Mouse (Mus musculus) cerebellum, adult 8-10 months (tissue): ENCODE measurements at regions not wholly inside any gene's neighbourhood (a gene's known extent, or its start where the extent isn't known, plus 50 kb on each side); places are given as distances from the start of the nearest gene placed in this dataset.
"Not testable (repeated sequence)": the region's sequence is repeated elsewhere in the genome, so short reads cannot be mapped to it uniquely, and the experiment has no call there.

Experiments
- DNase-seq: peaks from one replicate; pipeline ENCODE4 v3.0.0; 2022

- no peak for DNase-seq
These were observed 83.8 kb downstream of the Fam174a start for GRCm38 (mm10) chr1:95397188-95397587.

GRCm38 (mm10) chr1:95399764-95400163, 86.3 kb downstream of the Fam174a start:
- no peak for DNase-seq

GRCm38 (mm10) chr1:95422253-95422652, 108.8 kb downstream of the Fam174a start:
- DNase-seq: no peak

- no peak for DNase-seq
These were observed 112.0 kb downstream of the Fam174a start for GRCm38 (mm10) chr1:95425420-95425819.

GRCm38 (mm10) chr1:95437155-95437554, 123.7 kb downstream of the Fam174a start:
- no peak for DNase-seq

GRCm38 (mm10) chr1:95445541-95445940, 132.1 kb downstream of the Fam174a start:
- no peak for DNase-seq

- no peak for DNase-seq
These were observed 135.6 kb downstream of the Fam174a start for GRCm38 (mm10) chr1:95448962-95449558.

- DNase-seq: no peak
These were observed 137.5 kb downstream of the Fam174a start for GRCm38 (mm10) chr1:95450920-95451332.

GRCm38 (mm10) chr1:95451755-95452154, 138.3 kb downstream of the Fam174a start:
- DNase-seq: peak; percentile 51

- DNase-seq: no peak
These were observed 140.8 kb downstream of the Fam174a start for GRCm38 (mm10) chr1:95454246-95454645.

- DNase-seq: no peak
These were observed 145.9 kb downstream of the Fam174a start for GRCm38 (mm10) chr1:95459355-95459754.

- no peak for DNase-seq
These were observed 154.7 kb downstream of the Fam174a start for GRCm38 (mm10) chr1:95468095-95468494.

- DNase-seq: no peak
These were observed 155.3 kb downstream of the Fam174a start for GRCm38 (mm10) chr1:95468772-95469171.

GRCm38 (mm10) chr1:95470491-95470890, 157.1 kb downstream of the Fam174a start:
- no peak for DNase-seq

GRCm38 (mm10) chr1:95493004-95493403, 174.4 kb downstream of the St8sia4 start:
- DNase-seq: no peak

- DNase-seq: not testable (repeated sequence)
These were observed 166.7 kb downstream of the St8sia4 start for GRCm38 (mm10) chr1:95500671-95501070.

GRCm38 (mm10) chr1:95508718-95509117, 158.7 kb downstream of the St8sia4 start:
- DNase-seq: no peak

GRCm38 (mm10) chr1:95528726-95529125, 138.6 kb downstream of the St8sia4 start:
- DNase-seq: no peak

GRCm38 (mm10) chr1:95531017-95531416, 136.4 kb downstream of the St8sia4 start:
- no peak for DNase-seq
